21 mouse cellular contexts compared by ENCODE assay signal in the genomic region with DNA sequence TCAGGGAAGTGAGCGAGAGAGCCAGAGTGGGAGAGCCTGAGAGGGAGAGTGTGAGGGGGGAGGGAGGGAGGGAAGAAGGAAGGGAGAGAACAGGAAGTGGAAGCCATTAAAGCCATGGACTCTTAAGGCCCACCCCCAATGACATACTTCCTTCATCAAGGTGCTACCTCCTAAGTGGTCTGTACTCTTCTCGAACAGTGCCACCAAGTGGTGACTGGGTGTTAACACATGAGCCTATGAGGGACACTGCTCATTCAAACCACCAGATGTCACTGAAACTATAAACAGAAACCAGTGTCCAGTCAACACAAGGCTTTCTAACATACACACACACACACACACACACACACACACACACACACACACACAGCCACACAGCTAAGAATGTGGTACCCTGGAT.
DNase-seq lines count a peak whose midpoint lies in the region; ATAC-seq and TF ChIP-seq lines count a peak whose summit lies in the region.
"Had no signal": no experiment of that assay in that cellular context is flagged by ENCODE, and none has a peak within 500 bp of the region (broad histone marks: within the 10 kb centered on the region; RNA-seq: fewer than 3 reads in every experiment).

No protein-coding gene starts in this region.

- H3K4me1 ChIP-seq in kidney, embryonic 16.5 days (ENCODE audit: insufficient read depth, low read length) = peaks cover 29% of the 10 kb centered on the region
- no peaks in the 10 kb centered on the region for H3K4me1 ChIP-seq in lung, postnatal 0 days (ENCODE audit: insufficient read depth, low read depth, low read length)
- 0 out of 2 replicates have a peak, but pooled peaks cover 5% of the 10 kb centered on the region for H3K4me1 ChIP-seq in lung, adult 2 months (ENCODE audit: control insufficient read depth, insufficient read depth, low read length)
- no peaks in the 10 kb centered on the region for H3K4me1 ChIP-seq in MEL (ENCODE audit: control insufficient read depth in 1 of 2, insufficient read depth in 2 of 2, low read length in 2 of 2)
- peaks cover 14% of the 10 kb centered on the region for H3K4me1 ChIP-seq in stomach, embryonic 14.5 days (ENCODE audit: control insufficient read depth, insufficient read depth, low read length)

- no peak overlapping the region for H3K9ac ChIP-seq in kidney, embryonic 16.5 days (replicated peaks; ENCODE audit: low read length)
- no peak overlapping the region for H3K9ac ChIP-seq in lung, postnatal 0 days (replicated peaks; ENCODE audit: low read depth)
- no peak overlapping the region for H3K9ac ChIP-seq in MEL (ENCODE audit: control insufficient read depth, low read depth, low read length, poor library complexity, severe bottlenecking)
- H3K9ac ChIP-seq in stomach, embryonic 14.5 days (replicated peaks; ENCODE audit: low read depth, low read length) = no peak overlapping the region
- H3K9ac ChIP-seq: forebrain, embryonic 15.5 days; hindbrain, embryonic 15.5 days; lung, embryonic 15.5 days had no signal

- no peaks in the 10 kb centered on the region for H3K79me2 ChIP-seq in MEL (ENCODE audit: control insufficient read depth, insufficient read depth, low read length, poor library complexity)

- peak; percentile 46 for DNase-seq in kidney, adult 9 months
- no peak for DNase-seq in lung, postnatal 0 days (ENCODE audit: low spot score)
- DNase-seq in lung, adult 2 months = no peak
- peak; percentile 2 for DNase-seq in MEL (ENCODE audit: low read depth, low spot score)
- no peak for DNase-seq in cerebellum, postnatal 4 days (ENCODE audit: low spot score in 2 of 2)
- DNase-seq: adrenal gland, adult 2 months; cerebellum, adult 11-12 months; embryo, embryonic 11 days; heart, adult 18-20 months; heart, postnatal 10 days; layer of hippocampus, postnatal 36 days; thymus, postnatal 14 days had no signal

- no peak overlapping the region for H3K27ac ChIP-seq in kidney, embryonic 16.5 days (ENCODE audit: low read length)
- no peak overlapping the region for H3K27ac ChIP-seq in lung, postnatal 0 days (ENCODE audit: low read length)
- H3K27ac ChIP-seq in MEL (ENCODE audit: control insufficient read depth, low read depth, low read length) = no peak overlapping the region
- H3K27ac ChIP-seq in stomach, embryonic 14.5 days (ENCODE audit: low read length) = peak overlapping the region; percentile 63; the same call in 1 of the 2 replicates
- H3K27ac ChIP-seq: forebrain, embryonic 15.5 days; hindbrain, embryonic 15.5 days; limb, embryonic 10.5 days; midbrain, embryonic 10.5 days had no signal

- TF ChIP-seq POLR2A in lung, adult 2 months (IDR thresholded peaks at IDR 0.05; ENCODE audit: borderline replicate concordance, extremely low read depth, low read depth, low read length) = no peak
- no peak for TF ChIP-seq POLR2A in MEL (IDR thresholded peaks at IDR 0.05; ENCODE audit: control insufficient read depth in 1 of 2, insufficient read depth in 1 of 2, low read depth in 1 of 2, low read length in 2 of 2, poor library complexity in 1 of 2)

- TF ChIP-seq CTCF in lung, postnatal 0 days (IDR thresholded peaks at IDR 0.05) = peak; percentile 72
- TF ChIP-seq CTCF in lung, adult 2 months (IDR thresholded peaks at IDR 0.05; ENCODE audit: insufficient read depth, low read length) = no peak
- peak in 2 of 3 experiments; percentile 3 to 20; a peak in 2 of 6 replicates for TF ChIP-seq CTCF in MEL (IDR thresholded peaks at IDR 0.05 in 2 of 3, conservative IDR thresholded peaks at IDR 0.05 in 1 of 3; ENCODE audit: control insufficient read depth in 1 of 3, insufficient read depth in 1 of 3, low read depth in 2 of 3, low read length in 3 of 3, poor library complexity in 1 of 3, severe bottlenecking in 1 of 3)

- TF ChIP-seq RAD21 in MEL (IDR thresholded peaks at IDR 0.05; ENCODE audit: low read depth, low read length) = no peak

- 94% methylated on average over 2 of the region's 2 CpGs for WGBS in kidney, embryonic 16.5 days
- WGBS in lung, postnatal 0 days = 79% methylated on average over 2 of the region's 2 CpGs
- WGBS in lung, adult 2 months = 100% methylated on average over 2 of the region's 2 CpGs
- 94% methylated on average over 2 of the region's 2 CpGs for WGBS in stomach, embryonic 14.5 days

- peaks cover 9% of the 10 kb centered on the region; the same call in 1 of the 2 replicates for H3K36me3 ChIP-seq in kidney, embryonic 16.5 days (ENCODE audit: insufficient read depth, low read length)
- no peaks in the 10 kb centered on the region for H3K36me3 ChIP-seq in lung, postnatal 0 days (ENCODE audit: insufficient read depth, low read length)
- H3K36me3 ChIP-seq in MEL (ENCODE audit: control insufficient read depth in 1 of 2, insufficient read depth in 2 of 2, low read length in 2 of 2) = no peaks in the 10 kb centered on the region
- H3K36me3 ChIP-seq in stomach, embryonic 14.5 days (ENCODE audit: control insufficient read depth, insufficient read depth, low read length) = peaks cover 5% of the 10 kb centered on the region; the same call in 1 of the 2 replicates
- H3K36me3 ChIP-seq: hindbrain, embryonic 15.5 days had no signal

- no peak for ATAC-seq in kidney, embryonic 16.5 days (ENCODE audit: low FRiP score, low TSS enrichment)
- ATAC-seq in lung, postnatal 0 days = no peak
- ATAC-seq in stomach, embryonic 14.5 days (ENCODE audit: insufficient number of reproducible peaks, insufficient read depth, low FRiP score, low read depth) = no peak
- ATAC-seq: CD4-positive, CD25-positive, alpha-beta regulatory T cell, adult 4 months; forebrain, embryonic 15.5 days had no signal

- H3K4me3 ChIP-seq in kidney, embryonic 16.5 days (ENCODE audit: low read length) = no peak overlapping the region
- H3K4me3 ChIP-seq in lung, postnatal 0 days (ENCODE audit: low read depth, low read length) = no peak overlapping the region
- no peak overlapping the region for H3K4me3 ChIP-seq in lung, adult 2 months (replicated peaks; ENCODE audit: extremely low read depth, low read depth, low read length)
- no peak overlapping the region for H3K4me3 ChIP-seq in MEL (ENCODE audit: control insufficient read depth in 1 of 2, insufficient read depth in 1 of 2, low read depth in 2 of 2, low read length in 2 of 2)
- H3K4me3 ChIP-seq in stomach, embryonic 14.5 days (ENCODE audit: low read depth, low read length) = no peak overlapping the region
- H3K4me3 ChIP-seq: forebrain, embryonic 15.5 days; hindbrain, embryonic 15.5 days; limb, embryonic 10.5 days; lung, embryonic 15.5 days; midbrain, embryonic 10.5 days; myocyte had no signal

- H3K4me2 ChIP-seq in kidney, embryonic 16.5 days (replicated peaks; ENCODE audit: low read depth, low read length) = no peak overlapping the region
- H3K4me2 ChIP-seq in lung, postnatal 0 days (replicated peaks; ENCODE audit: low read depth, low read length) = no peak overlapping the region
- no peak overlapping the region for H3K4me2 ChIP-seq in stomach, embryonic 14.5 days (replicated peaks; ENCODE audit: low read depth, low read length)
- H3K4me2 ChIP-seq: forebrain, embryonic 15.5 days; hindbrain, embryonic 15.5 days; lung, embryonic 15.5 days had no signal

- no peak for TF ChIP-seq EP300 in lung, postnatal 0 days (IDR thresholded peaks at IDR 0.05)
- TF ChIP-seq EP300 in MEL (IDR thresholded peaks at IDR 0.05; ENCODE audit: low read depth in 1 of 2, low read length in 2 of 2) = no peak

- peaks cover 9% of the 10 kb centered on the region; the same call in 1 of the 2 replicates for H3K9me3 ChIP-seq in kidney, embryonic 16.5 days (ENCODE audit: low read length)
- H3K9me3 ChIP-seq in lung, postnatal 0 days (ENCODE audit: low read length) = no peaks in the 10 kb centered on the region
- no peaks in the 10 kb centered on the region for H3K9me3 ChIP-seq in MEL (replicated peaks; ENCODE audit: insufficient read depth, low read length)
- peaks cover 5% of the 10 kb centered on the region; the same call in 1 of the 2 replicates for H3K9me3 ChIP-seq in stomach, embryonic 14.5 days (ENCODE audit: control insufficient read depth, low read depth, low read length)
- H3K9me3 ChIP-seq: forebrain, embryonic 15.5 days; hindbrain, embryonic 15.5 days; lung, embryonic 15.5 days had no signal

- H3K27me3 ChIP-seq in kidney, embryonic 16.5 days (ENCODE audit: insufficient read depth, low read length) = no peaks in the 10 kb centered on the region
- no peaks in the 10 kb centered on the region for H3K27me3 ChIP-seq in lung, postnatal 0 days (replicated peaks; ENCODE audit: insufficient read depth, low read length)
- no peaks in the 10 kb centered on the region for H3K27me3 ChIP-seq in MEL (ENCODE audit: control insufficient read depth in 1 of 2, insufficient read depth in 2 of 2, low read length in 2 of 2)
- no peaks in the 10 kb centered on the region for H3K27me3 ChIP-seq in stomach, embryonic 14.5 days (ENCODE audit: control insufficient read depth, insufficient read depth, low read length)
- H3K27me3 ChIP-seq: forebrain, embryonic 15.5 days; hindbrain, embryonic 15.5 days; lung, embryonic 15.5 days had no signal

TF ChIP-seq in MEL, 35 proteins besides CTCF, POLR2A, EP300 and RAD21:
- TF ChIP-seq E2F4 (IDR thresholded peaks at IDR 0.05; ENCODE audit: borderline replicate concordance, low read depth, low read length) (no peak), BHLHE40 (IDR thresholded peaks at IDR 0.05; ENCODE audit: borderline replicate concordance, low read depth, low read length) (no peak), TBP (IDR thresholded peaks at IDR 0.05; ENCODE audit: low read depth, low read length) (no peak), NELFE (IDR thresholded peaks at IDR 0.05; ENCODE audit: low read depth, low read length) (no peak)
TF ChIP-seq in MEL: peak in this region for 0.

Comparison
In these comparisons a context has a peak if more than half of its experiments do, and no peak if none do; other contexts are left out.
1. DNase-seq: peak in kidney, adult 9 months (single experiment) and MEL (single experiment); none in lung, postnatal 0 days (single experiment), lung, adult 2 months (single experiment) and cerebellum, postnatal 4 days (0 of 2).